Mouse (Mus musculus): ENCODE results near the gene Guca1b.
"Not testable (repeated sequence)": the region's sequence is repeated elsewhere in the genome, so short reads cannot be mapped to it uniquely, and the experiment has no call there.

Gene Guca1b

GRCm38 (mm10) chr17:47409897-47410861 is 25.0 kb downstream of the Guca1b start:
- DNase-seq (ENCODE audit: low read depth, low spot score), result not testable (repeated sequence)

GRCm38 (mm10) chr17:47420195-47420594 is 35.0 kb downstream of the Guca1b start:
- DNase-seq (ENCODE audit: low read depth, low spot score), result no peak

- no peak for DNase-seq (ENCODE audit: low read depth, low spot score)
Observed at GRCm38 (mm10) chr17:47421566-47421965, 36.4 kb downstream of the Guca1b start.

GRCm38 (mm10) chr17:47422616-47423015 is 37.4 kb downstream of the Guca1b start:
- not testable (repeated sequence) for DNase-seq (ENCODE audit: low read depth, low spot score)

- DNase-seq (ENCODE audit: low read depth, low spot score), result no peak
Observed at GRCm38 (mm10) chr17:47424186-47424585, 39.0 kb downstream of the Guca1b start.

GRCm38 (mm10) chr17:47427316-47427715 is 42.1 kb downstream of the Guca1b start:
- DNase-seq (ENCODE audit: low read depth, low spot score), result no peak

- DNase-seq (ENCODE audit: low read depth, low spot score), result no peak
Observed at GRCm38 (mm10) chr17:47428831-47429304, 43.7 kb downstream of the Guca1b start.

GRCm38 (mm10) chr17:47430815-47431214 is 45.6 kb downstream of the Guca1b start:
- no peak for DNase-seq (ENCODE audit: low read depth, low spot score)

- no peak for DNase-seq (ENCODE audit: low read depth, low spot score)
Observed at GRCm38 (mm10) chr17:47436156-47436906, 51.1 kb downstream of the Guca1b start, which contains the start of gene AI661453. TSS of gene AI661453 (plus strand) at chr17:47436615.

- no peak for DNase-seq (ENCODE audit: low read depth, low spot score)
Observed at GRCm38 (mm10) chr17:47436907-47437547, 51.8 kb downstream of the Guca1b start, which contains the start of gene 1700001C19Rik. TSS of gene 1700001C19Rik (minus strand) at chr17:47437376.

- DNase-seq (ENCODE audit: low read depth, low spot score), result no peak
Observed at GRCm38 (mm10) chr17:47438611-47439010, 53.4 kb downstream of the Guca1b start.

- DNase-seq (ENCODE audit: low read depth, low spot score), result no peak
Observed at GRCm38 (mm10) chr17:47439396-47440028, 54.3 kb downstream of the Guca1b start.

- no peak for DNase-seq (ENCODE audit: low read depth, low spot score)
Observed at GRCm38 (mm10) chr17:47440359-47440890, 55.2 kb downstream of the Guca1b start.

- no peak for DNase-seq (ENCODE audit: low read depth, low spot score)
Observed at GRCm38 (mm10) chr17:47441296-47442051, 56.3 kb downstream of the Guca1b start.

GRCm38 (mm10) chr17:47442271-47442670 is 57.1 kb downstream of the Guca1b start:
- DNase-seq (ENCODE audit: low read depth, low spot score), result no peak

Measured in c-Kit-negative CD71-positive TER-119-positive erythroid progenitor cells, embryonic 14.5 days (primary cell).